Mouse (Mus musculus) embryo, embryonic 10 days (tissue): Measurements from ENCODE around the gene Syt17.
"Not testable (repeated sequence)": the region's sequence is repeated elsewhere in the genome, so short reads cannot be mapped to it uniquely, and the experiment has no call there.

Experiments
- DNase-seq: peaks from one replicate; pipeline ENCODE4 v3.0.0-alpha.2; 2015; ENCODE audit warnings: low spot score

Syt17 gene

DNA sequence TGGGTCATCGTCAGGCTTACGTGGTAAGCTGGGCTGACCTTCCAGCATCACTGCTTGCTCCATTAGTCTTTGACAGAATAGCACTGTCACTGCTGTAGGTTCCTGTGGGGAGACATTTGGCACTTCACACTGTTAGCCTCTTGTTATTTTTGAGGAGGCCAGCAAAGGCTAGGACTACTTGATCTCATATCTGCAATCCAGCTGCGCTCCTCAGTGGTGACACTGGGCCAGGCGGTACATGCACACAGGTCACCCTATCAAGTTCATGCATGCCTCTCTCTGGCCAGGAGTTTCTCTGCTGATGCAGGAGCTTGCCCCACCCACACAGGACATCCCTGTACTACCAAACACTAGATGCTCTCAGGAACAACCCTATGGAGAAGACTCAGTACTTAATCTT is 71.4 kb downstream of the Syt17 start:
- no peak for DNase-seq

DNA sequence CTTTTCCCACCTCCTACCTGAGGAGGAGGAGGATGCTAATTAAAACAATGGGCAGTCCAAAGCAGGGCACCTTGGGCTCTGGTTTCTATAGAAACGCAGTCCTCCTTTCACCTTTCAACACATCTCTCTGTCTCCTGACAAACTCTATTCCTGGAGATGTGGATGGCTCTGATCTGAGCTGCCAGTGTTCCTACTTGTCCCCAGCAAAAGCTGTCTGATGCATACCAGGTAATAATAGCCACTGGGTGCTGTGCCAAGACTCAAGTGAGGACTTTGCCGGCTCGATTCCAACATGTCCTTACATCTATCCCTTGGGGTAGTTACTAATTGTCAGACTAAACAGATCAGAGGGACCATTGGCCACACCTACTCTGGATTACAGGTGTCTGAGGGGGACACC is 72.7 kb downstream of the Syt17 start:
- no peak for DNase-seq

DNA sequence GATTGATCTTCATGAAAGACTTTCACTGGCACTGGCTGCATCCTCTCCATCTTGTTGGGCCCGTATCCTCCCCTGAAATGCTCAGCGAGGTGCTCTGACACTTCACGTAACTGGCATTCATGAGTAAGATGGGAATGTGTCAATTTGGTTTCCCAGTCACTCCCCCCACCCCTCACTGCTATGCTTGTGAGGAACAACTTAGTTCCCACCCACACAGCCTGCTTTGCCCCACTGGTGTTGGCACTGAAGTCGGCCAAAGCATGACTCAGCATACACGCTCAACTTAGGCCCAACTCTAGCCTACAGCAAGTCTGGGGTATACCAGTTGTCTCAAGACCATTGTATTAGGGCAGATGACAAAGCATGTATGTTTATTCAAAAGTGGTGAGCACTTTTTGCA is 76.7 kb downstream of the Syt17 start:
- no peak for DNase-seq

DNA sequence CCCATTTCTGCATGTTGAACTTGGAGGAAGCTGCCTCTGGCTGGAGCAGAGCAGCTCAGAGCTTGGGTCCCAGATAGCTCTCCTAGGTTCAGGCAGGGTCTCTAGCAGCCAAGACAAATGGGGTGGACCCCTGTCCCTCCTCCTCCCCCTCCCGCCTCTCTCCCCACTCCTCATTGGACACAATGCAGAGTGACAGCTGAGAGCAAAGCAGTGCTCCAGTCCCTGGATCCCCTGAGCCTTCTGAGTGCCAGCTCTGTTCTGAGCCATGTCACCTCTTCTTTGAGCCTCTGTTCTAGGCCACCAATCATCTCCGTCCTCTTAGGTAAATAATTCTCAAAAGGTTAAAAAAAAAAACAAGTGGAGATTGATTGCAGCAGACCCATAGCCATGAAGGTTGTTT is 78.3 kb downstream of the Syt17 start:
- no peak for DNase-seq

DNA sequence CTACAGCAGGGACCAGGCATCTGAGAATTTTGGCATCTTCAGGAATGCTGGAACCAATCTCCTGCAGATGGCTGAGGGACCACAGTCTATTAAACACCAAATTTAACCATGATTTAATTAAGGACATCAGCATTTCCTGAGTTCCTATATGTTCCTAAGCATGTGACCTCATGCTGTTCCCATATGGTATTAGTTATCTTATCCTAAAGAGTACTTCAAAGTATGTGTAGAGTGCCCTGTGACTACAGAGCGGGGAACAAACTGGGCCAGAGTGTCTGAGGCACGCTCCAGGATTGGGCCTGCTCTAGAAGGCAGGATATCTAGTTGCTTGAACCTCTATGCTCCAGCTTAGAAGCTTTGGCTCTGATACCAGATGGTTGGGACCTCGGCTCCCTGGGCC is 82.1 kb downstream of the Syt17 start:
- peak; percentile 36 for DNase-seq

DNA sequence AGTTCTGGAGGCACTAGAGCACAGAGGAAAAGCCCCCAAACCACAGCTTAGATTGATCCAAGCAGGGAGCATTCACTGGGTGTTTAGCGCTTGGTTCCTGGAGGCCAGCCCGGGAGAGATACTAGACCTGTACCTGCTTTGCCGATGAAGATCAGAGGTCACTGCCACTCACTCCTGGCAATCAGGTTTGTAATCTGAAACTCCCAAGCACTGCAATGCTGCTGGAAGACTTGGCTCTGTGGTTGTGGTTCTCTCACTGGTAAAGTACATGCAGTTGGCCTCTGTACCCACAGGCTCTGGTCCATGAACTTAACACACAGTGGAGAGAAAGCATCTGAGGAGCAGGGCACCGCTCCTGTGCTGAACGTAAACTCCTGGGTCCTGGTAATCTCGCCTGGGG is 82.8 kb downstream of the Syt17 start:
- DNase-seq = peak; percentile 27

DNA sequence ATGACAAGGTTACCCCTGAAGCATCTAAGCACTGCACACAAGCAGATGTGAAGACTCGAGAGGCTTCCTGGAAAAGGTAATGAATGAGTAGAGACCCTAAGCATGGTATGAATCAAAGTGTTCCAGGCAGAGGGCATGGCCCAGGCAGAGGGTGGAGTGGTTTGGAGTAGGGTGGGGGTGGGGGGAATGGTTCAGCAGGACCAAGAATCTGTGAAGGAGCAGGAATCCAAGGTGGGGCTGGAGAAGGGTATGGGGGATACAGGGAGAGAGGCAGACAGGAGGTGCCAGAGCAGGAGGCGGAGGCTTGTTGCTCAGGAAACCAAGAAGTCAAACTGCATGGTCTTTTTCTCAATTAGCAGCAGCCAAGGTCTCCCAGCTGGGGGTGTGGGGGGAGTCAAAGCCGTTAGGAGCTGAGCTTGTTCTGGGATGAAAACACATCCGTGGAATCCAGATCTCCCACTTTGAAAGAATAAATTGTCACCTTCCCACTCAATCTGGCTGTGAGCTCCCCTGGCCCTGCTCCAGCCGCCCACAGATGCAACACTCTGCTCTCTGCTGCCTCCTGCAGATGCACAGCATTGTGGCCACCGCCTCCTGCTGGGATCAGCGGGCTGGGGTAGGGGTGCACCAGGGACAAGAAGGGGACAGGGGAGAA is 83.5 kb downstream of the Syt17 start:
- DNase-seq = no peak

DNA sequence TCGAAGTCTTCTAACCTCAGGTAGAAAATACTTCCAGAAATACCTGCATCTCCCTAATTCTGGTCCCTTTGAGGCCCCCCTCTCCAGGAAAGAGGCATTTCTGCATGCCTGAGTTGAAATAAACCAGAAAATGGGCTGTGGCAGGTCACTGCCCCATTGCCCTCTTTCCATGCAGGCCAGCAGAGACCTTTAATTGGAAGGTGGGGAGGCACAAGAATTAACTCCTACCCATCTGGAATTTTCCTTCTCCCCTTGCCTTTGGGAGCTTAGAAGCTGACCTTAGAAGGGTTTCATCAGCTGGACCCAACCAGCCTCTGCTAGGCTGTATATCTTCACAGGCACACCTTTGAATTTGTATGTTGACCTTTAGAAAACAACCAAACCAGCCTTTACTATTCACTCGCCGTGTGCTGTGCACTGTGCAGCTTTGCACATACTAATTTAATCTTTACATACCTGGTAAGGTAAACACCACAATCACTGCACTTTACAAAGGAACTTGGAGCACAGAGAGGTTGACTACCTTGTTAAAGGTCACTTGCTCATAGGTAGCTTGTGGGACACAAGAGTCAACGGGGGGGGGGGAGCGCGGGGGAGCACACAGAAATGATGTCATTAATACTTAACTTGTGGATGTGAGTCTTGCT is 84.3 kb downstream of the Syt17 start:
- no peak for DNase-seq

DNA sequence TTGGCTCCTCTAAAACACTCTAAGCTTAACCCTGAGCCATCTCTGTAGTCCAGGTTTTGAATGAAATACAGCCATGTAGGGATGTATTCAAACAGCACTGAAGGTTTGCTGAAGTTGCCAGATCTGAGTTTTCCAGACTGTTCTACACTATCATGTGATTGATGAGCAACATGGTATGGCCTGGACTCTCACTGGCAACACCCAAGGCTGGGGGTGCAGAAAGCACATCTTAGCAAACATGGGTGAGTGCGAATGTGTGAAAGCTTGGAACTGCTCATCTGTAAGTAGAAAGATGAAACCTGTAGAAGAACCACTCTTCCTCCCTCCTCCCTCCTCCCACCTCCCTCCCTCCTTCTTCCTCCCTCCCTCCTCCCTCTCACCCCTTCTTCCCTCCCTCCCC is 85.1 kb downstream of the Syt17 start:
- no peak for DNase-seq

DNA sequence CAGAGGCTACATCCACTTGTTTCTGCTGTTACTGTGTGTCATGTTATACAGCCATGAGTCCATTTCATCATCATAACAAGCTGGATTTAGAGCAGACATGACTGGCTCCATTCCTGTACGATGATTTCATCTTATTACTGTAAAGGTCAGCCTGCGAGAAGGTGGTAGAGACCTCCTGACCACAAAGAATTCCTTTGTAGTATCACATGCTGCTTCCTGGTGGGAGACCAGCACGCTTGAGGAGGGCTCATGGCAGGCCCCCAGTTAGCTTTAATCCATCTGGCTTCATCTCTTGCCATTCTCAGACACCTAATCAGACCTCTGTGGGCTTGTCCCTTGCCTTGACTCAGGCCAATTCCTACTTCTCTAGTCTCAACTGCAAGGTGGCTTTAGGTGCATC is 85.8 kb downstream of the Syt17 start:
- no peak for DNase-seq

DNA sequence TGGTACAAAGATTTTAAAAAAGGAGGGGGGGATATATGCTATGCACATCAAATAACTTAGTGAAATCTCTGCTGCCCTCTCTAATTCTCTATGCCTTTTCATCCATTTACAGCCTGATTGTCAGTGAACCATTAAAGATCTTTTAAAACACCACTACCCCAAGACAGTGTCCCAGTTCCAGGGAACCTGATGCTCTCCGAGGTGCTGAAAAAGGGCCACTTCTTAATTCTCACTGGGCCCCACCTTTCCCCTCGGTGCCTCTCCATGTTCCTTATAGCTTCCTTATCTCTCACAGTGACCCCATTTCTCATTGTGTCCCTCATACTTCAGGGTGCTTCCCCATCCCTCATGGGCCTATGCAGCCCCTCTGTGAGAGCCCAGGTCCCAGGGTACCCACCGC is 89.0 kb downstream of the Syt17 start:
- DNase-seq = peak; percentile 64

DNA sequence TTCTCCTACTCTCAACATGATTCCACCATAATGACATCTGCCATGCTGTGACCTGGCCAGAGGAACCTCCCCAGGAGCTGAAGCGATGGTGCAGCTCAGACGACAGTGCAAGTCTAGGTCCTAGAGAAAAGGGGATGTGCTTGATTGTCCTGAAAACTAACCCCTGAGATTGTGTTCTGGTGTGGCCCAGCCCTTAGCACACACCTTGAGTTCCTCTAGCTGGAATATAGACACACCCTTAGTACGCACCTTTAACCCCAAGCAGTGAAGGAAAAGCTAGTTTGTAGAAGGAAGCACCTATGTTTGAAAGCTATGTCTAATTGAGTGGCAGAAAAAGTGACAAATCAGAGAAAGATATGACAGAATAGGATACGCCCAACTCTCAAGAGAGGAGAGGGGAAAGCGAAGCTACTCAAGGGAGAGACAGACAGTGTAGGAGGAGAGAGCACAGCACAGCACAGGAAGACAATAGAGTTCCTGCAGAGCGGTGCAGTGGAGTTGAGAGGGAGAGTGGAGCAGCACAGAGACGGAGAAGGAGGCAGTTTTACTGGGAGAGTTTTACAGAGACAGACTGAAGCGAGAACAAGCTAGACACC is 91.5 kb downstream of the Syt17 start:
- DNase-seq = not testable (repeated sequence)

DNA sequence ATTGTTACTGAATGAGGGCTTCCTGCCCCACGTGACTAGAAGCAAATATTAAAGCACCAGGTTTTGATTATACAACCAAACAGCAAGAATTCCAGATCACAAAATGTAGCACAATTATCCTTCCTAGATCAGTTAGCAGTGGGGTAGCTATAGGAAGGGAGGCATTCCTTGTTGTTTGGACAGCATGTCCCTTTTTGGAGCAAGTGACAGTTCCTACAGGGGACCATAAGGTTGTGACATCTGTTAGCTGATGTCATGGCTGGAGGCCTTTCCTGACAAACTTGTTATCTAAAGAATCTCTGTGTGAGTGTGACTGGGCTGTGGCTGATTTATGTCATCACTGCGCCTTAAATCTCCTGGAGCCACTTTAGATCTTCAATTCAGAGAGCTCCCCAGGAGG is 97.2 kb downstream of the Syt17 start:
- no peak for DNase-seq

DNA sequence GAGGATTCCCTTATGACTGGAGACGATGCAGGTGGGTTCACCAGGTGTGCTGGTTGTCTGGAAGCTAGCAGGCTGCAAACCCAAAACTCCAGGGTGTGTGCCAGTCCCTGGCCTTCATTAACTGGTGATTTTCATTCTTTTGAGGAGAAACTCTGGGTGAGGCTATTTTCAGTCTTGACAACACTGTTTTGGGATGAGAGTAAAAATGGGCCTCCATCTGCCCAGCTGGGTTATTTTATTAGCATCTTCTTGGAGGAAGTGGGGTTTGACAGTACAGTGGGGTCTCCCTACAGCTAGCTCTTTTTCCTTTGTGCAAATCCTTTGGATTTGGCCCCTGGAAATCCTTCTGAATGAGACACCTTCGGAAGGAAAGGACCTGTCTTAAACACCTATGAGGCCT is 101.1 kb downstream of the Syt17 start:
- no peak for DNase-seq

DNA sequence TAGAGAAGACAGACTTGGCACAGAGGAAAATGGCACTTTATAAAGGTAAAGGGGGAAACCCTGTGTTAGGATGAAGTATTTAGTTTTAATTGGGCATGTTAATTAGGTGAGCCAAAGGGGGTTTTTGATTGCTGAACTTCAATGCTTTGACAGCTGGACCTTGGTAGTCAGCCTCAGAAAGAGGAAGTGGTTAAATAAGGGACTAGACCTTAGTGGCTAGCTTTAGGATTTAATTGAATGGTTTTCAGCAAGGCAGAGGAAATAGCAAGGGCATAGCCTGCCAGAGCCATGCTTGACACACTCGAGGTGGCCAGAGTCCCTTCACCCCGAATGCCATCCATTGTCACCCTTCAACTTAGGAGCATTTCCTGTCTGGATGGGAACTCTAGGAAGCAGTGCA is 101.6 kb downstream of the Syt17 start:
- no peak for DNase-seq

DNA sequence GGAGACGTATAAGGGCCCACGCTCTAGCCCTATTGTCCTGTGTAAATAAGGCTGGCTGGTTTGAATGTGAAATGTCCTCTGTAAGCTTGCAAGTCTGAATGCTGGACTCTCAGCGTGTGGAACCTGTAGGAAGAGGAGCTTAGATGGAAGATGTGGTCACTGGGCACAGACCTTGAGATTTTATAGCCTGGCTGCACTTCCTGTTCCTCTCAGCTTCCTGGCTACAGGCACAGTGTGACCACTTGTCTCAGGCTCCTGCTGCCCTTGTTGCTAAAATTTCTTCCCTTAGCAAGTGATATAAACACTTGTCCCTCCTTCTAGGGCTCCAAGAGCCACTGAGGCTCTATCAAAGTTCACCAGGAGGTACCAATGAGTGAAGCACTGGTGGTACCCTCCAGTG is 102.6 kb downstream of the Syt17 start:
- DNase-seq = no peak

DNA sequence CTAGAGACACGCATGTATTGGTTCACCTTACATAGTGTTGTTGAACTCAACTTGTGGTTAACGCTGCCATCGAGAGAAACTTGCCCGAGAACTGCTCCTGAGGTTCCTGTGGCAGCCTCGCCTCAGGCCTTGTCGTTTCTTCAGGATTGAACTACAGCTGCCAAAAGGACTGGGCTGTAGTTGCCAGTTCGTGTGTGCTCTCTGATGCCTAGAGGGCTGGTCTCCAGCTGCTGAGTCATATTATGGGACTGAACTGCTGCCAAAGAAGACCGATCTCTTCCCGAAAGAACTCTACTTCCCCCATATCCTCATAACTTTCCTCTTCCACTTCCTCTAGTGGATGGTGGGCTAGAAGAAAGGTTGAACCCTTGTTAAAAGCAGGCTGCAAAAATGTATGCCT is 103.3 kb downstream of the Syt17 start:
- no peak for DNase-seq
